In genomic region chr7:45476453-45476852, GRCm38 (mm10) we compare ENCODE assay signal across 32 mouse cellular contexts. TPM values are rescaled to one million over a fixed set of nuclear protein-coding genes. Genes with fewer than 3 reads are reported as not detected.
"Had no signal": no experiment of that assay in that cellular context is flagged by ENCODE, and none has a peak within 500 bp of the region (broad histone marks: within the 10 kb centered on the region; RNA-seq: fewer than 3 reads in every experiment).

No protein-coding gene starts in this region.

- DNase-seq: kidney, adult 11 months; layer of hippocampus, adult 9-11 months had no signal

- H3K4me2 ChIP-seq: heart, embryonic 12.5 days; hindbrain, embryonic 13.5 days; hindbrain, embryonic 15.5 days; kidney, embryonic 15.5 days; limb, embryonic 13.5 days; limb, embryonic 15.5 days had no signal

- H3K9ac ChIP-seq: hindbrain, embryonic 13.5 days; hindbrain, embryonic 15.5 days; kidney, embryonic 15.5 days; limb, embryonic 13.5 days; limb, embryonic 15.5 days; liver, embryonic 14.5 days had no signal

- H3K27ac ChIP-seq: heart, embryonic 10.5 days; hindbrain, embryonic 13.5 days; hindbrain, embryonic 15.5 days; hindbrain, postnatal 0 days; kidney, embryonic 15.5 days; kidney, postnatal 0 days; limb, embryonic 13.5 days; limb, embryonic 15.5 days had no signal

- H3K27me3 ChIP-seq: heart, embryonic 12.5 days; hindbrain, embryonic 13.5 days; hindbrain, embryonic 15.5 days; kidney, embryonic 15.5 days; limb, embryonic 13.5 days; limb, embryonic 15.5 days had no signal

- H3K9me3 ChIP-seq: heart, embryonic 10.5 days; heart, embryonic 12.5 days; hindbrain, embryonic 13.5 days; hindbrain, embryonic 15.5 days; kidney, embryonic 15.5 days; limb, embryonic 13.5 days; limb, embryonic 15.5 days had no signal

- H3K4me3 ChIP-seq: heart, embryonic 10.5 days; heart, embryonic 12.5 days; hindbrain, embryonic 13.5 days; hindbrain, embryonic 15.5 days; kidney, embryonic 15.5 days; limb, embryonic 13.5 days; limb, embryonic 15.5 days had no signal

- H3K36me3 ChIP-seq: hindbrain, embryonic 13.5 days; hindbrain, embryonic 15.5 days; kidney, embryonic 15.5 days; limb, embryonic 13.5 days; limb, embryonic 15.5 days had no signal

- H3K4me1 ChIP-seq: heart, embryonic 10.5 days; heart, embryonic 12.5 days; hindbrain, embryonic 13.5 days; hindbrain, embryonic 15.5 days; limb, embryonic 15.5 days had no signal

RNA-seq across cellular contexts. Expression of gene Tulp2, which starts 5.2 kb away (rescaled TPM):
- total RNA-seq: gastrocnemius, adult 18-20 months; gastrocnemius, postnatal 14 days; heart, adult 8-10 months; heart, postnatal 14 days; hematopoietic stem cell, adult 5-6 weeks; layer of hippocampus, adult 8-10 months; layer of hippocampus, postnatal 14 days; layer of hippocampus, postnatal 36 days; left cerebral cortex, adult 8-10 months; left cerebral cortex, postnatal 10 days; left cerebral cortex, postnatal 25 days had no signal

RNA-seq across cellular contexts. Expression of gene Gm45808, which starts 10.2 kb away (rescaled TPM):
- total RNA-seq: hematopoietic stem cell, adult 5-6 weeks; hindbrain, postnatal 0 days; left cerebral cortex, postnatal 10 days; left cerebral cortex, postnatal 4 days had no signal
- polyA plus RNA-seq: heart, embryonic 10.5 days; heart, embryonic 12.5 days; heart, embryonic 14.5 days; heart, embryonic 16.5 days; hindbrain, embryonic 11.5 days; hindbrain, embryonic 13.5 days; hindbrain, embryonic 15.5 days; hindbrain, postnatal 0 days; intestine, embryonic 14.5 days; intestine, embryonic 16.5 days; kidney, embryonic 15.5 days; kidney, postnatal 0 days; large intestine, adult 2 months; limb, embryonic 11.5 days; limb, embryonic 13.5 days; limb, embryonic 15.5 days; liver, embryonic 11.5 days; liver, embryonic 14.5 days had no signal
